Mouse (Mus musculus) limb, embryonic 14.5 days (tissue): ENCODE data around the gene Sema3b. TPM values are rescaled to one million over a fixed set of nuclear protein-coding genes. Genes with fewer than 3 reads are reported as not detected.
A peak's percentile ranks its signal among the peaks of the same experiment; 100 is the strongest.

ENCODE experiments used
- ATAC-seq: fragments of 200-750 bp; cut with Nextera tagmentation; 2 replicates; pipeline ENCODE4 v1.8.0; 2017; ENCODE audit warnings: low read depth, moderate number of reproducible peaks, moderate TSS enrichment; ENCODE audit not compliant: low FRiP score
- DNase-seq: peaks from one replicate; pipeline ENCODE4 v3.0.0-alpha.2; 2015; ENCODE audit warnings: low spot score
- H3K27ac ChIP-seq: fragments of 300-500 bp; sonication (generic); replicated peaks from 2 replicates; pipeline ENCODE4 v1.5.1; 2014; ENCODE audit warnings: low read depth, mild to moderate bottlenecking, low read length, moderate library complexity, mixed read lengths
- H3K27me3 ChIP-seq: fragments of 300-500 bp; sonication (generic); 2 replicates; pipeline ENCODE4 v1.6.1; 2014; ENCODE audit warnings: low read length, mixed read lengths; ENCODE audit not compliant: control insufficient read depth, insufficient read depth
- H3K36me3 ChIP-seq: fragments of 300-500 bp; sonication (generic); 2 replicates; pipeline ENCODE4 v1.6.1; 2014; ENCODE audit warnings: mild to moderate bottlenecking, low read length, moderate library complexity, mixed read lengths; ENCODE audit not compliant: control insufficient read depth, insufficient read depth
- H3K4me1 ChIP-seq: fragments of 300-500 bp; sonication (generic); 2 replicates; pipeline ENCODE4 v1.6.1; 2014; ENCODE audit warnings: antibody characterized with exemption, low read length, mixed read lengths; ENCODE audit not compliant: control insufficient read depth, insufficient read depth
- H3K4me2 ChIP-seq: fragments of 300-500 bp; sonication (generic); replicated peaks from 2 replicates; pipeline ENCODE4 v1.6.1; 2014; ENCODE audit warnings: low read depth, mild to moderate bottlenecking, low read length, moderate library complexity; ENCODE audit not compliant: severe bottlenecking
- H3K4me3 ChIP-seq: fragments of 300-500 bp; sonication (generic); replicated peaks from 2 replicates; pipeline ENCODE4 v1.5.1; 2014; ENCODE audit warnings: low read length
- H3K9ac ChIP-seq: fragments of 300-500 bp; sonication (generic); 2 replicates; pipeline ENCODE4 v1.6.1; 2014; ENCODE audit warnings: mild to moderate bottlenecking, low read depth, low read length, moderate library complexity; ENCODE audit not compliant: severe bottlenecking
- H3K9me3 ChIP-seq: fragments of 300-500 bp; sonication (generic); 2 replicates; pipeline ENCODE4 v1.6.1; 2016; ENCODE audit warnings: low read length; ENCODE audit not compliant: control insufficient read depth
- POLR2A ChIP-seq: fragments of 200-500 bp; IDR thresholded peaks from 2 replicates; pipeline ENCODE4 v1.8.0; 2012; ENCODE audit warnings: inconsistent platforms, mild to moderate bottlenecking, moderate library complexity, borderline replicate concordance; ENCODE audit not compliant: insufficient read depth, insufficient read length; ENCODE audit errors: extremely low read depth
- WGBS: fragments of 180-500 bp; shearing (Covaris S2); extraction: QIAGEN DNeasy Blood & Tissue Kit; methylation state at CpG from one replicate; pipeline ENCODE4 v1.1.7; 2014; 5-methylcytosine and 5-hydroxymethylcytosine counted together
- polyA plus RNA-seq, 2 experiments: library from polyadenylated mRNA; depleted of rRNA in 1 of 2; stranded (reverse) in 1 of 2; unstranded in 1 of 2; fragments of >200 nt; fragmentation: Nextera tagmentation in 1 of 2; extraction: Ambion mirVana in 1 of 2; gene quantifications; 2 replicates each; pipeline versions ENCODE4 v1.2.1 to v1.2.3; 2012 to 2014

Gene Sema3b
- polyA plus RNA-seq, 2 experiments = 11.2 to 23.7 TPM

GRCm38 (mm10) chr9:107581584-107581983 lies 27.4 kb downstream of the Sema3b start:
- TF ChIP-seq POLR2A = no peak
- 76% methylated on average over 4 of the region's 4 CpGs for WGBS
- peak overlapping the region; percentile 91; the same call in 1 of the 2 replicates for H3K27ac ChIP-seq
- no peaks in the 10 kb centered on the region for H3K9me3 ChIP-seq
- H3K36me3 ChIP-seq = peaks cover 13% of the 10 kb centered on the region
- H3K4me1 ChIP-seq = peaks cover 23% of the 10 kb centered on the region
- ATAC-seq = no peak
- peak overlapping the region; percentile 77 for H3K9ac ChIP-seq
- no peaks in the 10 kb centered on the region for H3K27me3 ChIP-seq
- peak overlapping the region; percentile 57 for H3K4me3 ChIP-seq
- DNase-seq = no peak
- H3K4me2 ChIP-seq = peak overlapping the region; percentile 83

GRCm38 (mm10) chr9:107580501-107581317 lies 28.3 kb downstream of the Sema3b start, which contains the start of gene Hyal3:
Gene Hyal3 (plus strand): TSS chr9:107580818.
- peak; percentile 85; the same call in 1 of the 2 replicates for TF ChIP-seq POLR2A
- ATAC-seq = peak; percentile 81
- Histone ChIP-seq H3K9ac (peak within 1 kb of the TSS; percentile 77), H3K27ac (peak within 1 kb of the TSS; percentile 91), H3K4me1 (peaks cover 30% of the 10 kb centered on the region), H3K36me3 (peaks cover 13% of the 10 kb centered on the region), H3K27me3 (no peaks in the 10 kb centered on the region), H3K4me2 (peak within 1 kb of the TSS; percentile 83), H3K4me3 (peak within 1 kb of the TSS; percentile 57), H3K9me3 (no peaks in the 10 kb centered on the region)
- WGBS = 1% methylated on average over 32 of the region's 32 CpGs
- peak; percentile 93 for DNase-seq

- no peak overlapping the region for H3K4me3 ChIP-seq
- ATAC-seq (no peak), DNase-seq (no peak)
- 94% methylated on average over 14 of the region's 14 CpGs for WGBS
- no peak for TF ChIP-seq POLR2A
- H3K27me3 ChIP-seq = no peaks in the 10 kb centered on the region
- no peak overlapping the region for H3K9ac ChIP-seq
- H3K4me2 ChIP-seq = peak overlapping the region; percentile 83; the same call in 1 of the 2 replicates
- no peak overlapping the region for H3K27ac ChIP-seq
- no peaks in the 10 kb centered on the region for H3K9me3 ChIP-seq
- peaks cover 18% of the 10 kb centered on the region for H3K36me3 ChIP-seq
- peaks cover 30% of the 10 kb centered on the region for H3K4me1 ChIP-seq
Measured at GRCm38 (mm10) chr9:107579023-107579900, 29.8 kb downstream of the Sema3b start.

GRCm38 (mm10) chr9:107578587-107578986 lies 30.4 kb downstream of the Sema3b start, which contains the start of gene Naa80:
Gene Naa80 (plus strand): TSS chr9:107578887.
- no peak for TF ChIP-seq POLR2A
- DNase-seq (no peak), ATAC-seq (no peak)
- Histone ChIP-seq H3K27ac (no peak within 1 kb of the TSS), H3K27me3 (no peaks in the 10 kb centered on the region), H3K36me3 (peaks cover 15% of the 10 kb centered on the region), H3K9me3 (no peaks in the 10 kb centered on the region), H3K9ac (no peak within 1 kb of the TSS), H3K4me3 (no peak within 1 kb of the TSS), H3K4me2 (0 out of 2 replicates have a peak within 1 kb of the TSS, but pooled peaks have one; percentile 83), H3K4me1 (peaks cover 30% of the 10 kb centered on the region)
- WGBS = 78% methylated on average over 3 of the region's 3 CpGs

GRCm38 (mm10) chr9:107577871-107578270 lies 31.2 kb downstream of the Sema3b start:
- Histone ChIP-seq H3K36me3 (peaks cover 18% of the 10 kb centered on the region), H3K9me3 (no peaks in the 10 kb centered on the region), H3K9ac (no peak overlapping the region), H3K4me2 (0 out of 2 replicates have a peak overlapping the region, but pooled peaks have one; percentile 3), H3K27me3 (no peaks in the 10 kb centered on the region), H3K27ac (no peak overlapping the region), H3K4me3 (no peak overlapping the region), H3K4me1 (peaks cover 30% of the 10 kb centered on the region)
- no peak for TF ChIP-seq POLR2A
- no peak for DNase-seq
- ATAC-seq = no peak
- 88% methylated on average over 10 of the region's 10 CpGs for WGBS
